Mouse (Mus musculus) monocyte, adult 5-6 weeks (primary cell): ENCODE results near the gene Serpina7. TPM values are rescaled to one million over a fixed set of nuclear protein-coding genes. Genes with fewer than 3 reads are reported as not detected.

Source experiments
- ATAC-seq: fragments of 153-309, 156-312 bp; replicated peaks from 2 replicates; pipeline ENCODE4 v1.8.0; 2017; ENCODE audit warnings: mild to moderate bottlenecking; ENCODE audit not compliant: low TSS enrichment, insufficient number of reproducible peaks, severe bottlenecking, poor library complexity, low FRiP score
- total RNA-seq: library from RNA; stranded (forward); fragments of 200-1000, 200-491, 200-594 nt; gene quantifications from 3 replicates; pipeline ENCODE4 v1.2.3, GENCODE M21; 2017

Serpina7 gene
- not detected in 3 replicates for total RNA-seq

DNA sequence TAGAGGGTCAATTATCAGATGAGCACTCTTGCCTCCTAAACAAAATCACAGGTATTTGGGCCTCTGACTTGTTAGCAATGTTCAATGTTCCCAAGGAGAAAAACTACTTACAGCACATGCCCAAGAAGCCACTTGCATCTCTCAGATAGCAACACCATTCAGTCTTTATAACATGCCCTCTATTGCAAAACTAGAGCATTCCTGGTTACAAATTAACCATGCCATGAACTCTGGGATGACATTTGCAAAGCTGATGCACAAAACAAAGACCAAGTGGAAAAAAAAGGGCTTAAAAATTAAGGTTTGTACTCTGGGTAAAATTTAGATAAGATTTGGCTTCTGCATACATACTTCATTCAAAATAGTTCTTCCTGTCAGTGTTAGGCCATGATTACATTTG is at the start of gene Serpina7:
Gene Serpina7 (minus strand): TSS at position 160 of the 400 bp plus-strand sequence.
- no peak for ATAC-seq

DNA sequence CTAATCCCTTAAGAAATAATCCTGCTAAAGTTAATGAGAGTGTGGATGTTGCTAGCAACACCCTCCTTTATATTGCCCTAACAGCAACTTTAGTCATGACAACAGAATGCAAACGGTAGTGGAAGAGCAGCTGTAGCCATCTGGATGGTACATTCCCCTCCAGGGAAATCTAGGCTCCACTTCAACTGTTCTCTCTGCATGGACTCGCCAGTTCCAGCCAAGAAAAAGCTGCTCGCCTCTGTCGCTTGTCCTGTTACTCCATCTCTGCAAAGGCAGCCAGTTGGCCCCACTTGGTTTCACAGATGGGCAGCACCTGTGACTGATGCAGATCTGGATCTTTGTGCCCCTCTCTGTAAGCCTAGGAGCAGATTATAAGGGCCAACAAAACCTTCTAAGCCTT is 49.0 kb upstream of the Serpina7 start:
- ATAC-seq, result no peak

DNA sequence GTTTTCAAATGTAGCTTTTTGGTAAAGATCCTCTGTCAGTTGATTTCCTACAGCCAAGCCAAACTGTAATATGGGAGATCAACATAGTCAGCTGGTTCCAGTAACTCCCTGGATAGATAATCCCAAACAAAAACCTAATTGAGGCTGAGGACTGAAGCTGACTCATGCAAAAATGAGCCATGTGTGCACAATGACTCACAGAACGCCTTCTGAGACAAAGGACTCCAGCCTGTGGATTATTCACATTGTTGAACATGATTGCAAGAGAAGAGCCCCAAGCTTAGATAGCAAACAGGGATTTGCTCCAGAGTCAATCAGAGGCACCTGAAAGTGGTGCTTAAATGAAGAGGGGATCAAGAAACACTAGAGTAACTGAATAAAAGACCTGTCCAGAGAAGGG is 12.2 kb upstream of the Serpina7 start:
- no peak for ATAC-seq

DNA sequence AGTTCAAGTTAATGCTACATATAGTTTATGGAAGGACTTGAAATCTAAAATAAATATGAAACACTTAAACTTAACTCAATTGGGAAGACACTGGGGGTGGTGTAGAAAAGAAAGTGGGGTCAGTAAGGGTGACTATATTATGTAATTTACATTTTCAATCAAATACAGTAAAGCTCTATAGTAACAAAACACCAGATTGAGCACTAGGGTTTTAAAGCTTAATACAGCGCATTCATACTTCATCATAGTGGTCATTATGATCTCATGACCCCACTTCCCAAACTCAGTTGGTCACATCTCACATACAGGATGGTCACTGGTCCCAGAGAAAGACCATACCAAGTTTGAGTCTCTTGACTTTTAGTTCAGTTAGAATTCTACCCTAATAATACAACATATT is 907 bp upstream of the Serpina7 start, which contains the start of gene 4930513O06Rik:
Gene 4930513O06Rik (plus strand): TSS at position 301 of the 400 bp plus-strand sequence.
- no peak for ATAC-seq

DNA sequence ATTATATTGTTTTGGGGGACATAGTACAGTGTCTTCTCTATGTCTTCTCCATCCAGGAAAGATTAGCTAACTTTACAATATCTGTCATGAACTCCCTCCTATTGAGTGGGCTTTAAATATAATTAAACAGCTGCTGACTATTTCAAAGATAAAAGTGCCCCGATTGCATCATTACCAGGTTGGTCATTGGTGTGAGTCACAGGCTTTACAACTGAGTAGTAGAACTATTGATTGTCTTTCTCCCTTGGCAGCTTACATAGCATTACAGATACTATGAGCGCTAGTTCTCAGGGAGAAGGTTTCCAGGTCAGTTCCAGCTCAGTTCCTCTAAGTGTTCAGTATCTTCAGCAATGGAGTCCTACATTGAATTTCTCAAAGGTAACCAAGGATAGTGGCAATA is 6.5 kb downstream of the Serpina7 start:
- no peak for ATAC-seq

DNA sequence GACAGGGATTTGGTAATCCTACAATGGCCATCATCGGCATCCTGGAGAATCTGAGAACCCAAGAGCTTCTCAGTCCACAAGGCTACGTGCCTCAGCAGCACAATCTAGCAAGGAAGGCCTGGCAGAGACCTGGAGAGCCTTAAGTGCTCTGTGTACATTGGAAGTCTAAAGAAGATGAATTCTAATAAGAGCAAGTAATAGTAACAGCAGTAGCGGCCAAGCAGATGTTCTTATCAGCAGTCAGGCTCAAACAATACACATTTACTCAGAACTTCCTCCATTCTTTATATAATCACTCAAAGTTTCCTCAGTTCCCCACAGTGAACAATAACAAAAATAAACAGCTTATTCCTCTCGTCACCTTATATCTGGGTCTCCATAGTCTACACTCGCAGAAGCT is 21.0 kb downstream of the Serpina7 start:
- no peak for ATAC-seq

DNA sequence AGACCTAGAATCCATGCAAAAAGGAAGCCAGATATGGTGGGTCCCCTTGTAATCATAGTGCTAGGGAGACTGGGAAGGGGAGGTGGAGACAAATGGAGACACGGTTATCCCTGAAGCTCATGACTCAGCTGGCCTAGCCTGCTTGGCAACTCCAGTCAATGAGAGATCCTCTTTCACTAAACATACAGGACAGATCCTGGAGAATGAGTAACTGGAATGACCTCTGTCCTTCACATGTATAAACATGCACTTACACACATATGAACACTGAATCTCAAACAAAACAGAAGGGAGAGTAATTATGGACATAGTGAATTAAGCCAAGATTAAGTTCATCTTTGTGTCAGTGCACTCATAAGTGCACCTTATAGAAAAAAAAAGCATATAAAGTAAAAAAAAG is 31.9 kb downstream of the Serpina7 start:
- no peak for ATAC-seq

DNA sequence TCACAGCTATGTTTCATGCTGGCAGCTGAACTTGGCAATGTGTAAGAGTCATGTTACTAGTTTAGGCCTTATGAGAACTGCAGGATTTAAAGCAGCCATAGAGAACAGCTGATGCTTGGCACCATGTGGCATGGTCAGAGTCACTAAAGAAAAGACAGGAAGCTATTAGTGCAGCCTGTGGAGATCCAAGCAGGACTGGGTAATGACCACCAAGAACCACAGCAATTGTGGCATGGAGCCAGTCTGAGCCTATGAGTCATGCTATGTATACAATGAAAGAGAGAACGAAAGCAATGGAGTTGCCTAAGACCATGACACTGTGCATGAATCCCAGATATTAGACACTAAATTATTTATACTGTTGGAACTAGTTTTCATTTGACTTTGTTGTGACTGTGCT is 33.1 kb downstream of the Serpina7 start:
- no peak for ATAC-seq

DNA sequence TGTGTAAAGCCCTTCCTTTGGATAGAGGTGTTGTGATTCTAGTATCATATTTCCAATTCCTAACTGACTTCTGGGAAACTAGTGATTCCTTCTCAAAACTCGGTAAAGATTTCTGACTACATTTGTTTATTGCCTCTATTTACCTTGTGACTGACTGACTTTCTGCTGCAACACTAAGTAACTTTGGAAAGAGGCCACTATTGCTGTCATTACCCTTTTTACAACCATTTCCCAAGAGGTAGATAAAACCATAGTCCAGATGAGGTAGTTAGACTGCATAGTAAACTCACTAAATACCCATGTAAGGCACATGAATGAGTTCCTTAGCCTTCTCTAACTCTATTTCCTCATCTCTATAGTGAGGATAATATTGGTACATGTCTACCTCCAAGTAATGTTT is 43.9 kb downstream of the Serpina7 start:
- no peak for ATAC-seq

DNA sequence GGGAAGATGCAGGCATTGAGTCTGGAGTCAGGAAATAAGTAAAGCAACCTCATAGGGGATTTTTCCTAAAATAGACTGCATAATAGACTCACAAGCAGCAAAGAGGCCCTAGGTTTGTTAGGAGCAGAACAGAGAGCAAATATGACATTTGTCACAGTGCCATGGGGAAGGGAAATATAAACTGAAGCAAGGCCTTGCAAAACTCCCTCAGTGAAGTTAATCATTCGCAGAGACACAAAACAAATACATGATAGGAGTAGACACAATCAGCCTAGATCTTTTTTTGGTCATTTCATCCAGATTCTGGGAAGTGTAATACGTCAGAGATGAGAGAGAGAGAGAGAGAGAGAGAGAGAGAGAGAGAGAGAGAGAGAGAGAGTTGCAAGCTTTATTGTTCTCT is 45.7 kb downstream of the Serpina7 start:
- ATAC-seq, result no peak

DNA sequence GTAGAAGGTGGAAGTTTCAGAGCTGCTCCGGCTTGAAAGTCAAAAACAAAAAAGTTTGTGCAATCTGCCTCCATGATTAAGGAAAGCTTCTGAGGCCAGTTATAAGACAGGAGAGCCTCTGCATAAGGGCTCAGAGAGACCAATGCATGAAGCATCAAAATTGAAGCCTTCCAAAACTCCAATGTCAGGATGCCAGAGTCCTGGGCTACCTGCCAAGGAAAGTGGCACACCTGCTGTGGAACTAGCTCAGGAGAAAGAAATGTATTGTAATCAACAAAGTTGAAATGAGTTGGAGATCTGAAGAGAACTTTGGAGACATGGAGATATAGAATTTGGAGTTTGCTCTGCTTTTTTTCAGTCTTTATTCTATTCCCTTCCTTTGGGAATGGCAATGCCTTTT is 47.4 kb downstream of the Serpina7 start:
- no peak for ATAC-seq

Other genes with a start within 250 kb of the Serpina7 start
- gene Nrk, start 170.8 kb downstream of the Serpina7 start, total RNA-seq, result not detected in 3 replicates
- gene 4930513O06Rik, start 1.0 kb upstream of the Serpina7 start, total RNA-seq, result 3.5 TPM in 1 of 3 replicates, not detected in the others
- not detected in 3 replicates for gene 4933428M09Rik, start 94.0 kb upstream of the Serpina7 start, total RNA-seq
- gene Mum1l1, start 124.8 kb upstream of the Serpina7 start, total RNA-seq, result not detected in 3 replicates
- not detected in 3 replicates for gene Trap1a, start 248.4 kb upstream of the Serpina7 start, total RNA-seq